In genomic region chr11:102992940-102993339, GRCm38 (mm10) we compare ENCODE assay signal across 9 mouse cellular contexts. TPM values are rescaled to one million over a fixed set of nuclear protein-coding genes. Genes with fewer than 3 reads are reported as not detected.
A peak's percentile ranks its signal among the peaks of the same experiment; 100 is the strongest.
DNase-seq lines count a peak whose midpoint lies in the region; ATAC-seq and TF ChIP-seq lines count a peak whose summit lies in the region.
"Had no signal": no experiment of that assay in that cellular context is flagged by ENCODE, and none has a peak within 500 bp of the region (broad histone marks: within the 10 kb centered on the region; RNA-seq: fewer than 3 reads in every experiment).

No protein-coding gene starts in this region.

- no peak overlapping the region for H3K4me3 ChIP-seq in kidney, postnatal 0 days (replicated peaks; ENCODE audit: low read depth, low read length)
- H3K4me3 ChIP-seq: embryonic facial prominence, embryonic 15.5 days had no signal

- DNase-seq in 3T3-L1 (ENCODE audit: low read depth, low spot score) = peak; percentile 76
- peak; percentile 53 for DNase-seq in T-cell, adult 2 months (ENCODE audit: low spot score)
- peak; percentile 89 for DNase-seq in embryo, embryonic 10 days (ENCODE audit: low spot score)
- peak; percentile 60 for DNase-seq in heart, adult 8-10 months (ENCODE audit: low spot score)
- peak; percentile 80 for DNase-seq in kidney, postnatal 0 days (ENCODE audit: low spot score)
- peak; percentile 83 for DNase-seq in lung, postnatal 10 days
- DNase-seq in ovary, postnatal 14 days (ENCODE audit: low spot score) = peak; percentile 71
- peak; percentile 78 for DNase-seq in thymus, postnatal 14 days

- TF ChIP-seq CTCF in kidney, postnatal 0 days (IDR thresholded peaks at IDR 0.05; ENCODE audit: low read depth) = peak; percentile 94

- H3K36me3 ChIP-seq in kidney, postnatal 0 days (ENCODE audit: insufficient read depth, low read length) = peaks cover 31% of the 10 kb centered on the region

- no peak overlapping the region for H3K9ac ChIP-seq in kidney, postnatal 0 days (ENCODE audit: low read depth, low read length)
- H3K9ac ChIP-seq: embryonic facial prominence, embryonic 15.5 days had no signal

- H3K4me2 ChIP-seq in kidney, postnatal 0 days (ENCODE audit: low read length) = no peak overlapping the region
- H3K4me2 ChIP-seq: embryonic facial prominence, embryonic 15.5 days had no signal

- H3K27ac ChIP-seq in kidney, postnatal 0 days = no peak overlapping the region
- H3K27ac ChIP-seq: embryonic facial prominence, embryonic 15.5 days had no signal

- H3K27me3 ChIP-seq in kidney, postnatal 0 days (ENCODE audit: insufficient read depth, low read length) = peaks cover 7% of the 10 kb centered on the region; the same call in 1 of the 2 replicates

- ATAC-seq in kidney, postnatal 0 days (replicated peaks; ENCODE audit: low FRiP score, low read depth) = peak; percentile 48; the same call in 1 of the 2 replicates

- no peaks in the 10 kb centered on the region for H3K9me3 ChIP-seq in kidney, postnatal 0 days (replicated peaks; ENCODE audit: low read length)
- H3K9me3 ChIP-seq: embryonic facial prominence, embryonic 15.5 days had no signal

- peaks cover 15% of the 10 kb centered on the region; the same call in 1 of the 2 replicates for H3K4me1 ChIP-seq in kidney, postnatal 0 days (replicated peaks; ENCODE audit: insufficient read depth, low read length)

- 7% methylated on average over 5 of the region's 5 CpGs for WGBS in kidney, postnatal 0 days

RNA-seq across cellular contexts. Expression of gene Nmt1, which starts 35.0 kb away (rescaled TPM):
- 10 to 100 TPM; 67.2 to 74.7 (median 70.0) TPM for total RNA-seq in heart, adult 8-10 months (2022)
- polyA plus RNA-seq in kidney, postnatal 0 days (2015; fragmentation: Nextera tagmentation; extraction: Ambion mirVana) = 60.3 and 60.7 TPM in 2 replicates

RNA-seq across cellular contexts. Expression of gene Dcakd, which starts 35.2 kb away (rescaled TPM):
- 10 to 100 TPM; 54.2 to 95.5 (median 77.9) TPM for total RNA-seq in heart, adult 8-10 months (2022)
- polyA plus RNA-seq in kidney, postnatal 0 days (2015; fragmentation: Nextera tagmentation; extraction: Ambion mirVana) = 103 and 106 TPM in 2 replicates

RNA-seq across cellular contexts. Expression of gene C1ql1, which starts 46.5 kb away (rescaled TPM):
- not detected for total RNA-seq in heart, adult 8-10 months (2022)
- polyA plus RNA-seq in kidney, postnatal 0 days (2015; fragmentation: Nextera tagmentation; extraction: Ambion mirVana) = 1.4 and 2.3 TPM in 2 replicates
